Mouse (Mus musculus) lung, adult 2 months (tissue): ENCODE results near the gene Cldn9.

Source experiments
- CTCF ChIP-seq: fragments of 200-500 bp; IDR thresholded peaks from 2 replicates; pipeline ENCODE4 v1.5.1; 2011; ENCODE audit warnings: mild to moderate bottlenecking, low read length, control low read depth; ENCODE audit not compliant: insufficient read depth
- POLR2A ChIP-seq: fragments of 200-500 bp; IDR thresholded peaks from 2 replicates; pipeline ENCODE4 v1.6.1; 2011; ENCODE audit warnings: low read depth, mild to moderate bottlenecking, control low read depth, low read length, borderline replicate concordance; ENCODE audit errors: extremely low read depth

- TF ChIP-seq POLR2A (peak; percentile 97), CTCF (no peak)
Observed at GRCm38 (mm10) chr17:23677236-23677679, 6.6 kb downstream of the Cldn9 start, which contains the start of gene Tnfrsf12a.
